Mouse (Mus musculus) 3T3-L1 (cell line): ENCODE measurements at regions not wholly inside any gene's neighbourhood (a gene's known extent, or its start where the extent isn't known, plus 50 kb on each side); places are given as distances from the start of the nearest gene placed in this dataset.
A peak's percentile ranks its signal among the peaks of the same experiment; 100 is the strongest.
"Not testable (repeated sequence)": the region's sequence is repeated elsewhere in the genome, so short reads cannot be mapped to it uniquely, and the experiment has no call there.

ENCODE experiments used
- DNase-seq: peaks from one replicate; pipeline ENCODE4 v3.0.0-alpha.2; 2015; ENCODE audit warnings: low read depth, low spot score

DNA sequence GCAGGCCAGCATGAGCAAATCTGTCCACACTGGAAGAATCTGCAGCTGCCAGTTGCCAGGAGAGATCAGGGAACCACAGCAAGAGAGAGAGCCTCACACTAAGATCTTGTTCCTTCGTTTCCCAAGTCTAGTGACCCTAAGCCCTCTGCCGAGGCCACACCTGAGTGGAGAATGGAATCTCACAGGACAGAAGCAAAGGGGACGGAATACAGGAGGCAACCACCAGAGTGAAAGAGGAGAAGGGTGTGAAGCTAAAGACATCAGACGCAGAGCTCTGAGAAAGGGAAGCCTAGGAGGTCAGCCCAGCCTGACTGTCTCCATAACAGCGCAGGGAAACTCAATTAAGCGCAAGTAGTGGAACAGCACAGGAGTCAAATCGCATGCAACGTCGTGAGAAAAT, 75.0 kb downstream of the Suds3 start:
- no peak for DNase-seq

DNA sequence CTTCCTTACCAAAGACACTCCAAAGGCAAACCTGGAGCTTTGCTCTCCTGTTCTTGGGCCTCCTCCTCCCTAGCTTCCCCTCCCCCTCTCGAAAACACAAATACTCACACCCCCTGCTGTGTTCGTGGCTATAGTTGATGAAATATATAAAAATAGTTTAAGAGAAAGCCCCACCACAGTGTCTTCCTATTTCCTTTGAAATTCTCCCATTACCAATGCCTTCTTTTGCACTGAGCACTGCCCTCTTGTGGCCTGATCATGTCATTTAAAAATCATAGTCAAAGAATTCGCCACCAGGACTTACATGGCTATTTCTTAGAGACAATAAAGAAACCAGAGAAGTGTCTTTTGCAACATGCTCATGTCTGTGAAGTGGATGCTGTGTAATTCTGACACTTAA, 78.7 kb downstream of the Suds3 start:
- peak; percentile 74 for DNase-seq

DNA sequence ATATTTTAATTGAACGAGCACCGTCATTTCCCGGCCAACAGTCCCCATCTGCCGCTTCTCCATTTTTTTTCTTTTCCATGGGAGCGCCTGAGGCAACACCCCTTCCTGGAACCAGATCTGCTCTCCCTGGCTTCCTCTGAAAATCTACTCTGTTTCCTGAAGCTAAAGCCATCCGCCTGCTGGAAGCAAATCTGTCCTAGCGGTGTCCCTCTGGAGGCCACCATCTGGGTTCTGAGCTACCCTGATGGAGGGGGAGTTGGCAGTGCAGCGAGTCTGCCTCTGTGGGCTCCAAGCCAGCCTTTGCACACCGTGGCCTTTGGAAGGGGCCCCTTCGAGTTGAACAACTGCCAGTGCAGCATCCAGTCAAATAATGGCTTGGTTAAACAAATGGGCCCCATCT, 83.8 kb downstream of the Suds3 start:
- DNase-seq, result no peak

DNA sequence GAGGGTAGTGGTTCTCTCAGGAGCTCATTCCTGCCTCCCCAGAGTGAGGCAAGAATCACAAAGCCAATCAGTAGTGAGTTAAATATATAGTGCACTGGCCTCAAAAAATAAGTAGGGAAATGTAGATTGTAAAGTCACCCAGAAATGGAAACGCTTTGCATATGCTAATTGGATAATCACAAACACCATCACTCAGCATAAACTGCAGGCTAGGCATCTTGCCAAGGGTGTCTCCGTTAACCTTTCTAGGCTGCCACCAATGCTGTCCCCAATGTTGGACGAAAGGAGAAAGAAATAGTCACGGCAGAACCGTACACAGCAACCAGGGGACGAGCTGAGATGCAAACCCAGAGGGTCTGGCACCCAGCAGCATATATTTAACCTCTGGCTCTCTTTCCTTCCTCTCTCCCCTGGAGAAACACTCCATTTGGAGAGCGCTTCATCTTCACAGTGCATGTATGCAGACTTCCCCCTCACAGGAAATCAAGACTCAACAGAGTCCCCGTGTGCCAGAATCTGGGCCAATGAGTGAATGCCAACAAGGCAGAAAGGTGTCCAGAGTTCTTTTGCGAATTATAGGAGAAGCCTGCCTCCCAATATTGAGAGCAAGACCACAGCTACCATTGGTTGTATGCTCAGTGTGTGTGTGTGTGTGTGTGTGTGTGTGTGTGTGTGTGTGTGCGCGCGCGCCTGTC, 90.1 kb downstream of the Suds3 start:
- DNase-seq, result no peak

DNA sequence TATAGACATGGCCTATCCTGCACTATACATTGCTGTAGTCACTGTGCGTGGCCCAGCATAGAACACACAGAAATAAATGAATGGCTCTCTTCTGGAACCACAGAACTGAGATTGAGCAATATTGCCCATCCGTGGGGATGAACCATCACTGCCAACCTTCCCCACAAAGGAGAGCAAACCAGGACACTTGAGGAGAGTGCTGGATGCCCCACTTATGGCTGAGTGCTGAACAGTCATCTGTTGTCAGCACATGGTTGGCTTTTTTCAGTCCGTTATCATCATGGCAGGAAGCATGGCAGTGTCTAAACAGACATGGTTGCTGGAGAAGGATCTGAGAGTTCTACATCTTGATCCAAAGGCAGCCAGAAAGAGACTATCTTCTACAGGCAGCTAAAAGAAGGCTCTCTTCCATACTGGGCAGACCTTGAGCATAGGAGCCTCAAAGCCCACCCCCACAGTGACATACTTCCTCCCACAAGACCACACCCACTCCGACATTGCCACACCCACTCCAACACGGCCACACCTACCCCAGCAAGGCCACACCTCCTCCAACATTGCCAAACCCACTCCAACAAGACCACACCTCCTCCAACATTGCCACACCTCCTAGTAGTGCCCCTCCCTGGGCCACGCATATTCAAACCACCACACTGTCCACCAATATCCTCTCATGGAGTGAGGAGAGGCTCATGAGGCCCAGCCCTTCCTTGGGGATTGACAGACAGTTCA, 97.3 kb downstream of the Suds3 start:
- DNase-seq, result no peak

DNA sequence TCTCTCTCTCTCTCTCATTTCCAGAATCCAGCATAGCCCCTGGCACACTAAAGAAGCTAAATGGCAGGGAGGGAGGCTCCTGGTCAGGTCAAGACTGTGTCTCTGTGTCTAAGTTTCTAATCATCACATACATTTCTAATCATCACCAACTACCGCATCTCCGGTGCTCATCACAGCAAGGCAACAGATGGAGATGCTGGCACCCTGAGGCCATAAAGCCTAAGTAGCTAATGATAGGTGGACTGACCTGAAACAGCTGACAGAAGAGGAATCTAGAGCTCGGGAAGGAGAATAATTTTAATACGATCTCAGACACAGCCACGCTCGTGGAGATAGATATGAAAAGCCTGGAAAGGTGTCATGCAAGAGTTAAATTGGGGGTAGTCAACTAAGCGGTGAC, 104.8 kb downstream of the Suds3 start:
- DNase-seq, result no peak

DNA sequence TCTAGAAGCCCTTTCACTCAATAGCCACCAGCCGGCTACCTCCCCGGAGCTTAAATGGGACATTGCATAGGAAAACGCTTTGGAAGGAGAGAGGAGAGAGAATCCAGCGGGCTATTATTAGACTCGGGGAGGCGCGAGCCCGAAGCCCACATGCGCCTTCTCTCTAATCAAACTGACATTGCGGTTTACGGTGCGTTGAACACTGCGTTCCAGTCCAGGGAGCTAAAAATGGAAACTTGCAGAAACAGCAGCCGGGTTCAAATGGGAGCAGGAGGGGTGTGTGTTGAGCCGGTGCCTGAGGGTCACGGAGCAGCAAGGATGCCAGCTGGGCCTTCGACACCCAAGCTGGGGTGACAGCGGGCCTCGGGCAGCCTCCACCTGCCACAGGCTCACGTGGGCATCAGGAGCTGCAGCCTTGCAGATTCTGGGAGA, 115.1 kb downstream of the Suds3 start:
- DNase-seq, result no peak

DNA sequence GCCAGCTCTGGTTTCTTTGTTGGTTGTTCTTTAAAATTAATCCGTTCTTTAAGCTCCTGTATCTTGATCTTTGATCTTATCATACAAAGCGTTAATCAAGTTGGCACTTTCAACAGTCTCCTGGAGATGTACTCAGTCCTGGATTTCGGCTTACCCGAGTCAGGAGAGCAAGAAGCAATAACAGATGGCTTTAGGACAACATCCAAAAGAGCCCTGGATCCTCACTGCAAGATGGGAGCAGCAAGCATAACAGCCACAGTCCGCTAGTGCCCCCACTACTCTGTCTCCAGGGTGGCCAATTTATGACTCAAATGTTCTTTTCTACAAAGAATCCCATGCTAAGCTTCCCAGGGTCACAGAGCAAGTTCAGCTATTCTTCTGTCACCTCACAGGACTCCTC, 121.4 kb downstream of the Suds3 start:
- DNase-seq, result no peak

DNA sequence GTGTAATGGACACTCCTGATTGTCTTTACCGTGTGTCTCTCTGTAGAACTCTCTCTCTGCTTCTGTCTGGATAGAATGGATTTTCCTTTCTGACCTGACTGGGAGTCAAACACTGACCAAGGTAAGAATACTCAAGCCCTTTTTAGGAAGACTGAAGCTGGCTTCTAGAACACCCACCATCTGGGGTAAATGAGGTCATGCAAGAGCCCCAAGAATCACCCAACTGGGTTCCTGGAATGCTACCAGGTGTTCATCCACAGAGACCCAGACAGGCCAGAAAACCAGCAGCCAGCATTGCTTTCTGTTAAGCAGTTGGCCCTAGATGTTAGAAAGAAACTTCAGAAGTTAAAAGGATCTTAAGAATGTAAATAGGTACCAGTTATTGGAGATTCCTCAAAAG, 122.2 kb downstream of the Suds3 start:
- no peak for DNase-seq

DNA sequence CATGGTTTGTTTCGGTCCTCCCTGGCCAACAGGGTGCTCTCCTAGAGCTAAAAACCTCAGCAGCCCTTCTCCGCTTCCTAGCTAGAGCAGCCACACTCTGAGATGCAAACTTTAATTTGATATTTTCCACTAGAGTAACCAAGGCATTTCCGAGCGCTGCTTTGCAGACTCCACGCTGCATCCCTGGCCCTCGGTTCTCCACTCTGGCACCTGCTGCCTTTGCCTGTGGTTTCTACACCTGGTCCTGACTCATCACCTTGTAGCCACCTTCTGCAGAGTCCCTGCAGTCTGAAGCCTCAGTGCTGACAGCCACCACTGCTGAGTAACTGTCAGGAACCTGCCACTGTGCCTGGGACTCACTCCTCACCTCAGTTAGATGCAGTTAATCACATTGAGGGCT, 124.5 kb downstream of the Suds3 start:
- no peak for DNase-seq

DNA sequence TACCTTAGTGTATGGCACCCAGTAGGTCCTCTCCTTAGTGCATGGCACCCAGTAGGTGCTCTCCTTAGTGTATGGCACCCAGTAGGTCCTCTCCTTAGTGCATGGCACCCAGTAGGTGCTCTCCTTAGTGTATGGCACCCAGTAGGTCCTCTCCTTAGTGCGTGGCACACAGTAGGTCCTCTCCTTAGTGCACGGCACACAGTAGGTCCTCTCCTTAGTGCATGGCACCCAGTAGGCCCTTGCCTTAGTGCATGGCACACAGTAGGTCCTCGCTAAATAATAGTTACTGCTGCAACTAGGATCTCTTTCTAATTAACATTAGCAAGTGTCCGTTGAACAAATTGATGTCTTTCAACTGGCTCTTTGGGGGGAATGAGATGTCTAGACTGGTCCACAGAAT, 144.4 kb downstream of the Suds3 start:
- not testable (repeated sequence) for DNase-seq

DNA sequence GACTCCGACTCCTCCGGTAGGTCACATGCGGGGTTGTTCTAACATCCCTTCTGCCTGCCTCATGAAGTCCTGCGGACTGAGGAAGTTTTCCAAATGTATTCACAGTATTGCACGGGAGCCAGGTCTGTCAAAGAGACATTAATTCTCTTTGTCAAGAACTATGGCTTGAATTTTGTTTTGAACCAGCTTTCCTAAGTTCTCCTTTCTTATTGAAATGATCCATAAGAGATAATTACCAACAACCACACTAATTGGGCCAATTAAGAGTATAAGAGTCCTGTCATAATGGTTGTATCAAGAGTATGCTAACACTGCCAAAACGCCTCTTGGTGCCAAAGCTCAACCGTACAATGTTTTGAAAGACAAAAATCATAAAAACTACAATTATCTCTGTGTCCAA, 151.7 kb downstream of the Suds3 start:
- no peak for DNase-seq

DNA sequence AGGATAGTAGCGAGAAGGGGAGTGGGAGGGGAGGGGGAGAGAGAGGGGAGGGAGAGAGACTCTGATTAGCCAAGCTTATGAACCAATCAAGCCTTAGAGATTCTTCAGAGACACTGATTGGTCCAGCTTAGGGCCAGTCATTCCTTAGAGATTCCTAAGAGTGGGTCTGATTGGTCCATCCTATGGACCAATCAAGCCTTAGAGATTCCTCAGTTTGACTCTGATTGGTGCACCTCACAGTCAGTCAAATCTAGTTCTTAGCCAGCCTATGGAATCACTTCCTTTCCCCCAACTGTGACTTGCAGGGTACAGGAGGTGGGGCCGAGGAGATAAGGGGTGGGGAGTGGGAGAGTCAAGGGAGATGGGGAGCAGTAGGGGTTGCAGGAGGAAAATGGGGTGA, 152.8 kb downstream of the Suds3 start:
- no peak for DNase-seq

DNA sequence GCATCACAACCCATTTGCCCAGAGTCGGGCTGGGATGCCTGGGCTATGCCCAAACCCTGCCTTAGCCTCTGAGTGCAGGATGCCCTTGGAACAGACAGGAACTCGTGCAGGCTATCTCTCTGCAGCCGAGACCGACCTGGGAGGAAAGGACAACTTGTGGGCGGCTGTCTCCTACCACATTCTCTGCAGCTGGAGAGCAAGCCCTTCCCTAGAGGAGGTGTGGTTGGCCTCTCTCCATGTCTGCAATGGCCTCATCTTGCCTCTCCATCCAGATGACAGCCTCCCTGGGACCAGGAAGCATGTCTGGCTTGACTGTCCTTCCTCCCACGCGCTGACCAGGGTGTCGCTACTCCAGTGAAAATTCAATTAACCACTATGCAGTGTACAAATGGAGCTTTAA, 155.9 kb downstream of the Suds3 start:
- DNase-seq, result no peak

DNA sequence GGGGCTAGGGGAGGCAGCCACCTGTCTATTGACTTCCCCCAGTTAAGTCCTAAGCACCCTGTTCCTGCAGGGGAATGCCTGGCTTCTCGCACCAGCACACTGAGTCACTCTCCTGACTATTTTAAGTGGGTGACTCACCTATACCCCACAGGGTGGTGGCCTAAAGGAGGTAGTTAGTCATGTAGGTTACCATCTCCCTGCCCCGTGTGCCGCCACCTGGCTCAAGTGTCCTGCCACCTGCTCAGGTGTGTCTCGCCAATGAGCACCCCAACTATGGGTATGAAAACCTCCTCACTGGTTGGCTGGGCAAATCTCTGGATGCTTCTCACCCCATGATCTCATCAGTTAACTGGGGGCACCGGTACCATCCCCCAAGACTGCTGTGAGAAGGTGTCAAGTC, 157.8 kb downstream of the Suds3 start:
- DNase-seq, result no peak

DNA sequence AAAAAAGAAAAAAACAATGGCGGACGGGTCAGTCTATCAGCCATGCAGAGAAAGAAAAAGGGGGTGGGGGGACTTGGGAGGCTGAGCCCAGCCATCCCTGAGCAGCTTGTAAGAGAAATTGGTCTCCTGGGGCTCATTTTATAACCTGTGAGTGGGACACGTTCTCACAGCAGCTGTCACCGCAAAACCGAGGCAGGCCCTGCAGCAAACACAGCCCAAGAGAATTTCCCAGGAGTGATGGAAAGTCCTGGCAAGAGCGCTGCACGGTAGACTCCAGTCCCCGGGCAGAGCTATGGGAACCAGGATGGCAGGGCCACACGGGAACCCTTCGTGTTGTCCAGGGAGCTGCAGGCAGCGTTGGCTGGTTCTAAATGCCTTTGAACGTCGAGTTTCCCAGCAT, 159.3 kb downstream of the Suds3 start:
- no peak for DNase-seq

DNA sequence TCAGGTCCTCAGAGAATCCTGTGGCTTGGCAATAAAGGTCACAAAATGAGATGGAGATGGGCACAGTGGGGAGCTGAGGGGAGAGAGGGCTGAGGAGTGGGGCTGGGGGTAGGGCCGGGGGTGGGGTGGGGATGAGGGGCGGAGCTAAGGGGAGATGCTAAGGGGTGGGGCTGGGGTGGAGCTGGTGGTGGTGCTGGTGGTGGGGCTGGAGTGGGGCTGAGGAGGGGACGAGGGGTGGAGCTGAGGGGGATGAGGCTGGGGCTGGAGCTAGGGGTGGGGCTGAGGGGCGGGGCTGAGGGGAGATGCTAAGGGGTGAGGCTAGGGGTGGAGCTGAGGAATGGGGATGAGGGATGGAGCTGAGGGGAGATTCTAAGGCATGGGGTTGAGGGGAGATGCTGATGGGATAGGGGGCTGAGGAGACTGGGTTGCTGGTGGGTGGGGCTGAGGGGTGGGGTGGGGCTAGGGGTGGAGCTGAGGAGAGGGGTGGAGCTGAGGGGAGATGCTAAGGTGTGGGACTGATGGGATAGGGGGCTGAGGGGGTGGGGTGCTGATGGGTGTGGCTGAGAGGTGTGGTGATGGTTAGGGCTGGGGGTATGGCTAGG, 165.5 kb downstream of the Suds3 start:
- no peak for DNase-seq

DNA sequence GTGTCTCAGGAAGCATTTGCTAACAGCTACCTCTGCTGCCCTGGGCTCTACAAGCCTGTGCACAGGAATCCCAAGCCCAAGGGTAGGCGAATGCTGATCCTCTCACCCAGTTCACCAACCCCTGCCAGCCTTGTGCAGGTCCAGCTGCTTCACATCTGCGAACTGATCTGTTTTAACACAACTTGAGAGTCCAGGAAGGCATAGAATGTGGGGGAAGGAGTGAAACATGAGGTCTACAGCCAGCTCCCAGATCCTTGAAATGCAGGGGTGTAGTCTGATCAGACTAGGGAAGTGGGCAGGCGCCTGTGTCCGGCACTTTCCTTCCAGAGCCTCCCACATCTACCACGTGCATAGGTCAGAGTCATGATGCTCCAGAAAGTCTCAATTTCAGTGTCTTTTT, 181.3 kb downstream of the Suds3 start:
- DNase-seq, result no peak

DNA sequence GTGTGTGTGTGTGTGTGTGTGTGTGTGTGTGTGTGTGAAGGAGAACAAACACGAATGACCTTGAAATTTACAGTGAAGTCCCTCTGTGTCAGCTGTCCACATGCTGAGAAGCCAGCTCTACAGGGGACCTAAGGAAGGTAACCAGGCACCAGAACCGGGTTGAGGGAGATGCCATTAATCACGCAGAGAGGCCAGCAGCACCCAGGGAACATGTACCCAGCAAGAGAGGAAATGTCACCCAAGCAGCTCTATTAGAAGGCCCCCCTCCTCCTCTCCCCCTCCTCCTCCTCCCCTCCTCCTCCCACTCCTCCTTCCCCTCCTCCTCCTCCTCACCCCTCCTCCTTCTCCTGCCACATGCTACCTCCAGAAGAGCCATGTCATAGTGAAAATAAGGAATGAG, 181.8 kb downstream of the Suds3 start:
- no peak for DNase-seq

DNA sequence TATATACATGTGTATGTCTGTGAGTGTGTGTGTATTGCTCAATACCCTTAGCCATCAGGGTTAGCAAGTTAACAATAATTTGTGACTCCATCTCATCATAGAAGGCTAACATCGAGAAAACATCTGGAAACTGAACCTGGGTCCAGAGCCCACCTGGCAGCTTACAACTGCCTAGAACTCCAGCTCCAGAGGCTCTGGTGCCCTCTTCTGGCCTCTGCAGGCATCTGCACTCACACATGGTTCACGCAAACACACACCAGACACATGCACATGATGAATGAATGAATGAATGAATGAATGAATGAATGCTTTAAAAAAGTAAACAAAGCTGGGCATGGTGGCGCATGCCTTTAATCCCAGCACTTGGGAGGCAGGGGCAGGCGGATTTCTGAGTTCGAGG, 182.8 kb downstream of the Suds3 start:
- no peak for DNase-seq

DNA sequence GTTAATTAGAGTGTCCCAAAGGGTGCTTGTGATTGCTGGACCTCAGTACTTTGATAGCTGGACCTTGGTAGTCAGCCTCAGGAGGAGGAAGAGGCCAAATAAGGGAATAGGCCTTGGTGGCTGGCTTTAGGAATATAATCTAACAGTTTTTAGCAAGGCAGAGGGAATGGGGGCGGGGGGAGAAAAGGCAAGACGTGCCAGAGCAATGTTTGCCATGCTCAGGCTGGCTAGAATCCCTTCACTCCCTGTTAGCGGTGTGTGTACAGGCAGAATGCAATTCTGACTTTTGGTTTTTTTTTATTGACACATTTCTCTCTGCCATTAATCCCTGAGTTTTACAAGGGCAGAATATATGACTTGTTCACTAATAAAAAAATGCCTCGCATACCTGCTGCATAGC, 192.2 kb downstream of the Suds3 start:
- no peak for DNase-seq

DNA sequence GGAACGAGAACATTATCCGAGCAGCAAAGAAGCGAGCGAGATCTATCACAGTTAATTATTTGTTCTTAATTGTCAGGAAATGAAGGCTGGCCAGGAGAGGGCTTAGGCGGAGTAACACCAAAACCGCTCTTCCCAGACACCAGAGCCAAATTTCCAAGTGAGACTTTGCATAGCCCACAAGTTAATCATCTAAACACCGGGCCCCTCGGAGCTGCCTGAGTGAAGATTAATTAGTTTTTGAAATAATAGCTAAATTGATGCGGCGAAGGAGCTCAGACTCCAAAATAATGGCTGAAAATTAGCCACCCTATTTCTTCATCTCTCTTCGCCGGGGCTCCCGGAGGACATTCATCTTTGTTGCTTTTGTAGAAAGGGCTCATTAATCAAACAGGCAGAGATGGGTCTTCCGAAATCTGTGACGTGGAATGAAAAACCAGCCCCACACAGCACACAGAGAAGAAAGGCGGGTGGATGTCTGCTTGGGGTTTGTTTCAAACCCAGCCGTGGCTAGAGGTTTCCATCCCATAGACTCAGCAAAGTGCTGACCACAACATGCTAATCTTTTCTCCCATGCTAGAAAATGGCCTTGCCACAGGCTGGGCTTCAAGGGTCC, 193.7 kb downstream of the Suds3 start:
- DNase-seq, result no peak

DNA sequence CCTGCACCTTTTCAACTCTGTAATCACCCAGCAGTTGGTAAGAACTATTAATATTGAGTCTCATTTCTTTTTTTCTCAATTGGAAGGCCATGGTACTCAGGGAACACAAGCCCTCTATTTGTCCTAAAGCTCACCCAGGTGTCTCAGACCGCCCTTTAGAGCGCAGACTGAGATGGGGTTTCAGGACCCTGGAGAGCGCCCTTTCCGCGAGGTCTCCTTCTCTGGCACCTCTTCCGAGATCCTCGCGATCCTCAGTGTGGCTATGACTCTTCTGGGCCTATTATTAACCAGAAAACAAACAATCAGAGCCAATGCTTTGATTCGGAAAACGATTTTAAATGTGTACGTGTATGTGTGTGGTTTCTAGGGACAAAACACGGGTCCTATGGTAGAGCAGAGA, 201.0 kb downstream of the Suds3 start:
- DNase-seq, result peak; percentile 4
